Mouse (Mus musculus): ENCODE measurements around the gene Nfkb1.

The Nfkb1 gene

GRCm38 (mm10) chr3:135702658-135703057, 11.3 kb upstream of the Nfkb1 start:
- DNase-seq (ENCODE audit: low read depth, low spot score) = no peak

GRCm38 (mm10) chr3:135699523-135700264, 8.3 kb upstream of the Nfkb1 start:
- DNase-seq (ENCODE audit: low read depth, low spot score) = no peak

DNA sequence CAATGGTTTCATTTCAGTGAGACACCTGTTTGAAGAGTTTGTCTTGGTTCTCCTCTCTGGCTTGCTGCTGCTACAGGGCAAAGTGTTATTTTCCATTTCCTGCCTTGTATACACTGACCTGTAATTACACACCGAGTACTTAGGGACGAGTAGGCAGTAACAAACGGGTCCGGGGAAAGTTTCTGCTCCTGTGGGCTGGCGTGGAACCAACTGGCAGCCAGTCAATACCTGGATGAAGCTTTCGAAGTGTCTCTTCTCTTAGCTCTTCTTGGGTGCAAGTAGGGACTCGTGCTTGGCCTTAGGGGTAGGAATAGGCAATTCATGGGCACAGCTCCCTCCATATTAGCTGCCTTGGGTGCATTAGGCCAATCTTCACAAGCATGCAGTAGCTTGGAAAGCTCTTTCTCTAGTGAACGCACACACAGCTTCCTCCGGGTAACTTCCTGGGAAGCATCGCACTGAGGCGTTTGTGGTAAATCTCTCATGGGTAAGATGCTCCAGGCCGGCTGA, 7.2 kb upstream of the Nfkb1 start:
- DNase-seq (ENCODE audit: low read depth, low spot score) = peak; percentile 27

DNA sequence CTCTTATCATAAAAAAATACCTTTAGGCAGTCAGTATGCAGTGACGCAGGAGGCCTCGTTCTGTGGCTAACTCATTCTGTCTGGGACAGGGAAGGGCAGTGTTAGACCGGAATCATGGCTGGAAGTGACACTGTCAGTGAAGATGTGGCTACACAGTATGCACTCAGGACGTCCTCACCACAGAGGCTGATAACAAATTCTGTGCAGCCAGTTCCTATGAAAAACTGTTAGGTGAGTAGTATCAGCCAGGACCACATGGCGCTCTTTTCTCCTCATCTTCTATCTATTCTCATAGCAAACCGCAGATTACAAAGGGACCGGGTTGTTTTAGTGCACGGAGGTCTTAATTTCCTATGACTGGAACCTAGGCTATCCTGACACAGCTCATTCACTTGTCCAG, 4.9 kb upstream of the Nfkb1 start:
- no peak for DNase-seq (ENCODE audit: low read depth, low spot score)

DNA sequence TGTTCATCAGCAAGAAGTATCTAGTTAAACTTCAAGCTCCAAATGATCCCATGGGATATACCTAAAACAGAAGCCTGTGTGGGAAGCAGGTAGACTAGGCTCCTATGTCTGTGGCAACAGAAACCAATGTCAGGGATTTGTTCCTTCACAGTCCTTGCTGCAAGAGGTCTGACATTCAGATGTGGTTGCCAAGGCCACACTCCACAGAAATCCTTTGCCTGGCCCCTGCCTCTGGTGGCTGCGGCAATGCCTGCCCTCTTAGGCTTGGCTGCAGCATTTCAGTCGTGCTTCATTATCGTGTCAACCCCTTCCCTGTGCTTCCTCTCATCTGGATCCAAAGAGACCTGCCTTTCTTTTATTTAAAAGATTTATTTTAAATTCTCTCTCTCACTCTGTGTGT, 1.7 kb upstream of the Nfkb1 start:
- no peak for DNase-seq (ENCODE audit: low read depth, low spot score)

DNA sequence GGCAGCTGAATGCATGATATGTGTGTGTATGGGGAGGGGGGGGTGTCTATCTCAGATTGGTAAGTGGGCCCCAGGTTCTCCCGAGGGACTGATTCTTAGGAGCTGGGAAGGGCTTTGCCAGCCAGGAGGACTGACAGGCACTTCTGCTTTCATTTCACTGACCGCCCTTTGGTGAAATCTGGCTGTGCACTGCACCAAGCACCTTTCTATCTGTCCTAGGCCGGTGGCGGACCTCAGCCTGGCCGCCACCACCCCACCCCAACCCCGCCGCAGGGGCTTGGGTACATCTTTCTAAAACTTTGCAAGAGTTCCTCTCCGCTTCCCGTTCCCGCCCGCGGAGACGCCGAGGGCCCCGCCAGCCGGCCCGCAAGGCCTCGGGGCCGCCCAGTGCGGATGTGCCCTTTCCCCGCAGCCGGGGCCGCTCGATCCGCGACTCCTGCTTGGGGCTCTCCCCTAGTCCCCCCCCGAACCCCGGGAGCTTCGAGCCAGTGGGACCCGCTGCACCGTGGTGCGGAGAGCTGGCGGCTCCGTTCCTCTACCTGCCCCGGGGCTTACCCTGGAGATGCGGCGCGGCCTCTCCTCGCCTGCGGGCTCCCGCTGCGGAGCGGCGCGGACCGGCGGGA, 668 bp downstream of the Nfkb1 start:
- peak; percentile 38 for DNase-seq (ENCODE audit: low read depth, low spot score)

DNA sequence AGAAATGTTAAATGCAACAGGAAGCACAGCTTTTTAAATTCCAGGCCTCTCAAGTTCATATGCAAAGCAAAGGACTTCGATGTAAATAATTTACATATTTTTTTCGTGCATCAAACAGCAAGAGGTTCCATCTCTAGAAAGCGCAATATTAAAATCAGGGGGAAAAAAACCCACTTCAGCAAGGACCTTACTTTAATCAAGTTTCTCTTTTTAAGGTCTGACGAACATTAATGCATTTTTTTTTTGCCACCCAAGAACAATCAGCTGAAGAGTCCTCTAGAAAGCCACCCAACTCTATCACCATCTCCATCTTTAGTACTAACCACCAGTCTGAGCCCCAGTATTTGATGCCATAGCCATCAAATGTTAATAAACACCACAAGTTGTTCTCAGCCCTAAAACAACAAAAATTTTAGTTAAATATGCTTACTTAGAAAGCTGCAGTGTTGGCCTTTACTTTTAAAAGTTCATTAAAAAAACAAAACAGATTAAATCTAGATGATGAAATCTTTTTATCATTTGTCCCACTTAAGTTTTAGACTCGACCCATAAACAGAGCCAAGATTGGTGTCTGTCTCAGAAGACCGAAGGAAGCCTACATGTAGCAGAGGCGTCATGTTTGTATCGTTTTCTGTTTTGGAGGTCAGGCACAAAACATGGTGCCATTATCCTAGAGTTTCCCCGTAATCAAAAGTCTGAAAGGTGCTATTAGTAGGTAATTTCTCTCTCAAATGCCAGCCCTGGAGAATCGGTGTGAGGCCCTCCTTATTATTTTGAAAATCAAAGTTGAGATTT, 1.4 kb downstream of the Nfkb1 start:
- no peak for DNase-seq (ENCODE audit: low read depth, low spot score)

DNA sequence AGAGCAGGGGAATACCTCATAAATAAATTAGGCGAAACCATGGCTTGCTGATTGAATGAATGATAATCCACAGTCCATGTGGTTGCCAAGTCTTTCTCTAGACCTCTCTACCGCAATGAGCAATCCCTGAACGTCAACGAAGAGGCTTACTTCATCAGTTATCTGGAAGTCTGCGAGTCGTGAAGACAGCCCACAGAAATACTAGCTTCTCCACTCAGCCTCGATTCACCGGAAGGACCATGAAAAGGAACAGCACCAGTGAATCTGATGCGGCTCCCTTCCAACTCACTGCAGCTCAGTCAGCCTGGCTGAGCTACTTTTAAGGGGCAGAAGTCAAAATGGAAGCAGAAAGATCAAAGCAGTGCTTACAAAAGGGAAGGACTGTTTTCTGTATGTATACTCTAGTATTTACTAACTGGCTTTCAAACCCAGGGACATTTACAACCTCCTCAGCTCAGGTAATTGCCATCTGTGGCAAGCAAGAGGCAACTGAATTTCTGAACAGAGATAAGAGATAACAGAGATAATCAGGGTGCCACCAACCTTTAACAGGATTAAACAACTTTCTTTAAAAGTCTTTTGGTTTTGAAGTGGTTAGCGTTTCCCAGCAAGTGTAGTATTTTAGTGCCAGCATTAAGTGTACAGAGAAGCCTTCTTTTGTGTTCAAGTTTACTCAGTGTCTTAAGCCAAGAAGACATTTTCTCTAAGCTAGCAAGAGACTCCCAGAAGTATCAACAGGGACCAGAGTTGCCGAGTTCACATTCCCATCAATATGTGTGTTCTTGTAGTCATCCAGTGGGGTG, 2.2 kb downstream of the Nfkb1 start:
- DNase-seq (ENCODE audit: low read depth, low spot score) = no peak

- DNase-seq (ENCODE audit: low read depth, low spot score) = no peak
These were observed 3.4 kb downstream of the Nfkb1 start for GRCm38 (mm10) chr3:135687965-135688364.

- no peak for DNase-seq (ENCODE audit: low read depth, low spot score)
These were observed 4.9 kb downstream of the Nfkb1 start for GRCm38 (mm10) chr3:135686419-135686818.

- no peak for DNase-seq (ENCODE audit: low read depth, low spot score)
These were observed 8.1 kb downstream of the Nfkb1 start for GRCm38 (mm10) chr3:135683275-135683674.

DNA sequence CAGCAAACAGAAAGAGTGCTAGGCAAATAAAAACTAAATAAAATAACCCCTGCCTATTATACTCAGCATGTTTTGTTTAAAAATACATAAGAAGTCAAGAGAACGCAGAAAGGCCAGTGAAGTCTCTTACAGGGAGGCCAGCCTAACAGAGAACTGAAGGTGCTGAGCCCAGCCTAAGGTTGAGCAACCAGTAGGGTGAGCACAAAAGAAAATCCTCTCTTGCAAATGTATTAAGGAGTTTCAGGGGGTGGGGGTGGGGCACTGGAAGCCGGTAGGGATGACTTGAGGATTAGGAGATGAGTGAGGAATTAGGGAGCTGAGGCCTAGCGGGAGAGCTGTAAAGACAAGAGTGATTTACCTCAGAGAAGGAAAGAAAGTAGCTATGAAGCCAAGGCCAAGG, 9.1 kb downstream of the Nfkb1 start:
- DNase-seq (ENCODE audit: low read depth, low spot score) = peak; percentile 60

GRCm38 (mm10) chr3:135681272-135681783, 10.0 kb downstream of the Nfkb1 start:
- DNase-seq (ENCODE audit: low read depth, low spot score) = no peak

DNA sequence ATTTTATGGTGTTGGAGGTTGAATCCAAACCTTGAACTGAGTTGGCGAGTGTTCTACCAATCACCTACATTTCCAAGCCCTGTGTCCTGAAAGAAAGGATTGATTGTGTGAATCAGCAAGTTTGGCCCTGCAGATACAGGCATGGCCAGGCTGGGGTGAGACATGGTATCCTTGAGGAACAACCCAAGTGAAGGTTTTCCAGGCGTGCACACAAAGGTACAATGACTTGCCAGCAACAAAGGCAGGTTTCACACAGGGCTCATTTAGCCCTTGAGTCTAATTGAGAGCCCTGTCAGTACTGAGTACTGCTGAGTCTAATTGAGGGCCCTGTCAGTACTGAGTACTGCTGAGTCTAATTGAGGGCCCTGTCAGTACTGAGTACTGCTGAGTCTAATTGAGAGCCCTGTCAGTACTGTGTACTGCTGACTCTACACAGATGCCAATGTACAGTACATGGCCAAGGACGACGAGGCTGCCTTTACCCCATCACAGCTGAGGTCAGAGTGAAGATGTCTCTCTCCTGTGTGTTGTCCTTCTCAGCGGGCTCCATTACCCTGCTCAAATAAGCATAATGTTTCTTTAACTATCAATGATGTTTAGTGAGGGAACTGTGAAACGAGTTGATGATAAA, 11.0 kb downstream of the Nfkb1 start:
- DNase-seq (ENCODE audit: low read depth, low spot score) = no peak

- no peak for DNase-seq (ENCODE audit: low read depth, low spot score)
These were observed 14.3 kb downstream of the Nfkb1 start for GRCm38 (mm10) chr3:135677064-135677463.

- DNase-seq (ENCODE audit: low read depth, low spot score) = no peak
These were observed 15.0 kb downstream of the Nfkb1 start for GRCm38 (mm10) chr3:135676364-135676763.

DNA sequence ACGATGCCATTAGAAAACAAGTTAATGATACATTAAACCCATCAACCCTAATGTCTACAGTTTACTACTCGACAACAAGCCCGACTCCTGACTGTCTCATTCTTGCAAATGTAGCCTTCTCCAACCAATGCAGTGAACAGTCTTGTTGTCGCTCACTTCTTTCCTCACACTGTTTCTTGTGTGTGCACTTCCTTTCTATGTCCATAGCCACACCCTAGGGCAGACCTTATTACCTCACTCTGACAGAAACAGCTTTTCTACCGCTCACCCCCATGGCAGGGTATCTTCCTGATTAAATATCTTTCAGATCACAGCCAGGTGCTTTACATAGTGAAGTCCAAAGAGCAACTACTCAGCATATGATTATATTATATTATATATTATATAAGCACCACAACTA, 15.9 kb downstream of the Nfkb1 start:
- no peak for DNase-seq (ENCODE audit: low read depth, low spot score)

DNA sequence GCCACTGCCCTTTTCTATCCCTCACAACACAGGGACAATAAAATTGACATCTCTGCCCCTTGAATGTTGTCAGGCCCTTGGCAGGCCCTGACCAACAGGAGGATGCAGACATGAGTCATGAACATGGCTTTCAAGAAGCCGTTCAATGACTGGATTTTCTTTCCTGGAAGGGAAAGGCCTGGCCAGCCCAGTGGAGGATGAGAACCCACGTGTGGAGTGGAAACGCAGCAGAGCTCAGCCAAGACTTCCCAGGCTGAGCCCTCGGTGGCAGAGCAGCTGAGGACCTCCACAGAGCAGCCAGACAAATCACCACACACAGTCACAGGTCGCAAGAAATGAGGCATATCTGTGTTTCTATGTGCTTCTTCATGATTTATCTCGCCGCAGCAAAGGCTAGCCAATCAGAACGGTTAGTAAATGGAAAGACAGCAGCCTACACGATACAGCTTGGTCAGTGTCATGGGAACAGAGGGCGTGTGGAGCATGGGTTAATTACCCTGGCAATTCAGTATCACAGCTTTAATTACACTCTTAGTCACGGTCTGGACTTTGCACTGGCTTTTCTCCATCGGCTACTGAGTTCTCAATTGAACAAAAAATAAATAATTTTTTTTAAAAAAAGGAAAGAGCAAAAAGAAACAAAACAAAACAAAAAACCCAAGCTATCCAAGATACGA, 16.5 kb downstream of the Nfkb1 start:
- DNase-seq (ENCODE audit: low read depth, low spot score) = no peak

- no peak for DNase-seq (ENCODE audit: low read depth, low spot score)
These were observed 17.7 kb downstream of the Nfkb1 start for GRCm38 (mm10) chr3:135673695-135674094.

- DNase-seq (ENCODE audit: low read depth, low spot score) = no peak
These were observed 18.3 kb downstream of the Nfkb1 start for GRCm38 (mm10) chr3:135673041-135673440.

All from ES-CJ7 (cell line).